Mouse (Mus musculus) regulatory T cell (primary cell): ENCODE results near the gene Atxn10.

Experiments used
- in situ Hi-C: fragments of 300-600 bp; cut with MboI, MseI; formaldehyde crosslinking; loops from one replicate; pipeline ENCODE4 v1.15.1; 2025; ENCODE audit warnings: high pct_unique_total_duplicates

The Atxn10 gene

GRCm38 (mm10) chr15:85401926-85402325 is 65.9 kb downstream of the Atxn10 start:
- in situ Hi-C loops = no loop called here

GRCm38 (mm10) chr15:85403256-85403731 is 67.2 kb downstream of the Atxn10 start:
- in situ Hi-C loops = no loop called here

DNA sequence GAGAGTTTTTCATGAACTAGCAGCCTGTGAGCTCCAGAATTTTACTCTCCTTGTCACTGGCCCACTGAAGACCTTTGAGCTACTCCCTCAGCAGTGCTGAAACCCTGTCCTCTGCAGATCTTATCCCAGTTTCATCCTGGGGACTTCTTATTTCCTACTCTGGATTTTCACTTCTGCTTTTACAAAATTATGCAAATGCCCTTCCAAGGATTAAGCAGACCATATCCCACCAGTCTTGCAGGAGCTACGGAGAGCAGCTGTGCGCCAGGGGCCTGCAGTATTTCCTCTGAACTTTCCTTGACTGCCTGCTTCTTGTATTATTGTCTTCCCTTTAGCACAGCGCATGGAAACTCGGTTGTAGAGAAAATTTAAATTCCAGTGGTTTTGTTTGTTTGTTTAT is 68.7 kb downstream of the Atxn10 start:
- in situ Hi-C loops = no loop called here

- in situ Hi-C loops = no loop called here
Measured at GRCm38 (mm10) chr15:85405567-85405966, 69.5 kb downstream of the Atxn10 start.

DNA sequence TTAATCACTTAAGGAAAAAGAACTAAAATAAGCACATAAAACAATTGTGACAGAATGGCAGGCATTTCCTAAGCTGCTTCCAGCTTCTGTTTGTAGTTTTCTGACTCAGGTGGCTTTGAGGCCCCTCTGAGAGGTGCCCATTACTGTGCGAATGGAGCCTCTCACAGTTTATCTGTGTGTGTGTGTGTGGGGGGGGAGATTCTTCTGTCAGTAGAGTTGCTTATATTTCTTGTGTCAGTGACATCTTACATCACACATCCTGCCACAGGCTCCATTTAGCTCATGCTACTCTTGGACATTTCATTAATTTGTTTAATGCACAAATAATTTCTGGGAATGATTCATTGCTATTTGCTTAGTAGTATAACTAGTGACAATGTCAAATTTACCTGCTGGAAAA is 70.8 kb downstream of the Atxn10 start:
- in situ Hi-C loops = no loop called here

DNA sequence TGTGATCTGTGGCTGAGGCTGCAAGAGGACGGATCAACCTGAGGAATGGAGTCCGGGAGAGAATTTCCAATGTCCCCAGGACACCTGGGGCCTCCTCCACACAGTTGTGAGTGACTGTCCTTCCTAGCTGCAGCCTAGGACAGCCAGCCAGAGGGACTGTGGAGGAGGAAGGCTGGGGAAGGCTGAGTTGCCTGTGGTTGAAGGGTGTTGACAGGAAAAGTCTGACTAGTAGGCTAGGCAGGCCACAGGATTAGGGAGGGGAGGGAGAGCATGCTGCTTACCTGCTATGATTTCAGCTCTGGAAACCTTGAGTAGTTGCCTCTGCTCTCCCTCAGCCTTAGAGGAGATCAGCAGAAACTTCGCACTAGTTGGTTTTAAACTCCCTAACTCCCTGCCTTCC is 71.3 kb downstream of the Atxn10 start:
- in situ Hi-C loops = no loop called here

- in situ Hi-C loops = no loop called here
Measured at GRCm38 (mm10) chr15:85408790-85409189, 72.7 kb downstream of the Atxn10 start.

- in situ Hi-C loops = no loop called here
Measured at GRCm38 (mm10) chr15:85409245-85409783, 73.3 kb downstream of the Atxn10 start.

DNA sequence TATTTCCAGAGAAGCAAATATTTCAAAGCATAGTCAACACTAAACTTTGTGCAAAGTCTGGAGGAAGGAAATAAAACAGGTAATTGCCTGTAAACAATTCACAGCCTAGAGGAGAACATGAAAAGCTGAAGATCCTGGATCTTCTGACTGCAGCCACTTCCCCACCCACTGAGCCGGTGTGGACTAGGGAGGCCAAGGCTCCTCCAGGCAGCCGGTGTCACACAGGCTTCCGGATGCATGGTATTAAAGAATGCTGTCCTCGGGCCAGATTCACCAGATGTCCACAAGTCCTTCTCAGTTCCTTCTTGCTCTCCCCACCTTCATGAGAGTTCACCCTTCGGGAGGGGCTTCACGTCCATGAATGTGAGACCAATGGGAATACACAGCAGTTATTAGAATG is 73.8 kb downstream of the Atxn10 start:
- in situ Hi-C loops = no loop called here

- in situ Hi-C loops = no loop called here
Measured at GRCm38 (mm10) chr15:85414620-85415019, 78.6 kb downstream of the Atxn10 start.

DNA sequence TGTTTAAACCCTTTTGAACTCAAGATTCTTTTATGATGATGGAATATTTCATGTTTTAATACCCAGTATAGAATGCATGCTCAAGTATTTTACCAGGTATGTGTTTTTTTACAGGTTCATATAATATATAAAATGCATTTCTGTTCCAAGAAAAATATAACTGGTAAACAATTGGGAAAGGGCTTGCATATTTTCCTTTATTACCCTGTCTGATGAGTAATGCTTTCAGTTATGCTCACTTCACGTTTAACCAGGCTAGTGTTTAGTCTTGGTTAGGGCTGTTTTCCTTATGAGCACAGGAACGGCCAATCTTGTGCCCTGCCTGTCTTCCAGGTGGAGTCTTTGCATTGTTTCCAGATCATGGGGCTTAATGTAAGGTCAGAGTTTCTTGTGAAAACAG is 84.6 kb downstream of the Atxn10 start:
- in situ Hi-C loops = no loop called here

DNA sequence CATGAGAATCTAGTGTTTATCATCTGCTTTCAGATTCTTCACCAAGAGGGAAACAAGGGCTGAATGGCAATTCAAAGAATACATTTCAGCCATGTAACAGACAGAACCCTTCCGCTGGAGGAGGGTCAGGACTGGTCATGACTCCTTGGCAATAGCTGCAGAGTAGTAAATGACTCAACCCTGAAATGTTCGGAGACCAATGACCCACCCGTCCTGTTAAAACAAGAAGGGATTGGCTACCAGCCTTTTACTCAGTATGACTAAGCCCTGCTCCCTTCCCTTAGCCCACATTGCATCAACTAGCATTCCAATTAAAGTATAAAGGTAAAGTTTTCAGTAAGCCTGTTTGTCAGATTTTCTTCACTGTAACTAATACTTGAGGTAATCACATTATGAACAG is 88.2 kb downstream of the Atxn10 start:
- in situ Hi-C loops = no loop called here

GRCm38 (mm10) chr15:85428140-85428539 is 92.1 kb downstream of the Atxn10 start:
- in situ Hi-C loops = no loop called here

GRCm38 (mm10) chr15:85442568-85442967 is 106.5 kb downstream of the Atxn10 start:
- in situ Hi-C loops = no loop called here

DNA sequence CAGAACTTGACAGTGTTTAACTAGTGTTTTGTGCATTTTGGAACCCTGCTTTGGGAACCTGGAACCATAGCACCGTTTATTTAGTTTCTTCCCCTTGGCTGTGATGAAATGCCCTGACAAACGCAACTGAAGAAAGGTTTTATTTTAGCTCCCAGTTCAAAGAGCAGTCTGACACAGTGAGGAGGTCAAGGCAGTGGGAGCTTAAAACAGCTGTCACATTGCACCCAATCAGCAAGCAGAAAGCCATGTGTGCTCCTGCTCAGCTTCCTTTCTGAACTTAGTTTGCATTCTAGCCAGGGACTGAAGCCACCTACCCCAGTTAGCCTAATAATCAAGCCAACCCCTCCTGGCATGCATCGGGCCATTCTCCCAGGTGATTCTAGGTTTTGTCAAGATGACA is 110.6 kb downstream of the Atxn10 start:
- in situ Hi-C loops = no loop called here

- in situ Hi-C loops = no loop called here
Measured at GRCm38 (mm10) chr15:85456891-85457290, 120.8 kb downstream of the Atxn10 start.

DNA sequence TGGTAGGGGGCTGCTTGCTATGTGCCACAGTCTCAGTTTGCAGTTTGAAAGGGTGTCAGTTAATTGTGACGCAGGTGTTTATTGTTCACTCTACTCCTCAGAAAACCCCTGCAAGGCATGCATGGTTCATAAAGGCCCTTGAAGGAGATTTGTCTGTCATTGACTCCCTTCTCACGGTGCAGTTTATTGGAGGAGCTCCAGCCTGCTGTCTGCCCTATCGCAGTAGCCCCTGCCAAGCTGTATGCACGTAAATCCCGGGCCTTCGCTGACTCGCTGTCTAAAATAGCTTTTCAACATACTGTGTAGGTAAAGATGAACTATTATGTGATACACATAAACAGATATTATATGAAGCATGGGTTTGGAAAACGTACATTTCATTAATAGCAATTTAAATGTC is 121.8 kb downstream of the Atxn10 start:
- in situ Hi-C loops = no loop called here

- in situ Hi-C loops = no loop called here
Measured at GRCm38 (mm10) chr15:85458631-85459082, 122.6 kb downstream of the Atxn10 start.

GRCm38 (mm10) chr15:85461541-85461940 is 125.5 kb downstream of the Atxn10 start:
- in situ Hi-C loops = no loop called here

- in situ Hi-C loops = no loop called here
Measured at GRCm38 (mm10) chr15:85462138-85462537, 126.1 kb downstream of the Atxn10 start.

DNA sequence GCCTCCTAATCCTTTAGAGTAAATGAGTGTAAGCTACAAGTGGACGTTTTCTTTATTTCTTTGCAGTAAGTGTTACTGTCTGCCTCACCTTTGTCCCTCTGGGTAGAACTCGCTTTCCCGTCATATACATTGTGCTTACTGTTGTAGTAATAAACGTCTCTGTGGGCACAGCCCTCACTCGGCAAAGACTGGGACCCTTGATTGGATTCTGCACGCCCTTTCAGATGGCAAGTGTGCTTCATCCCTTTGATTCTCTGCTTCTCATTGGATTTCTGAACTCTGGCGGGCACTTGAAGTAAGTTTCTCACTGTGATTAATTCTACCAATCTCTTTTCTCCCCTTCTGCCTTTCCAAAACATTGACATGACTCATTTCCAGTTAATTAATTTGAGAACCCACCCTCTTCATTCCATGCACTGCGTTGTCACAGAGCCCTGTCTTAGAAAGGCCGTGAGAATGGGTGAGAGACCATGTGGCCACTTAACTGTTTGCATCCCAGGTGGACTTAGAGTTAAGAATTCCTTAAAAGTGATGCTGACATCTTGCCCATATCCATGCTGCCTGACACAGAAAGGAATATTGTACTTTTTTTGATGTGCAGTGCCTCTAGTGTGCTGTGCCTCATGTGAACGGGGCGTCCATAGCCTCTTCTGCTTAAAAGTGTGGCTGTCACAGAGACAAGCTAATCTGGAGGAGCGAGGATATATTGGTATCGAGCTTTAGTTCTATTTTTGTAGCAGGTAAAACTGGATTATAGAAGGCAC is 127.2 kb downstream of the Atxn10 start:
- in situ Hi-C loops = no loop called here

DNA sequence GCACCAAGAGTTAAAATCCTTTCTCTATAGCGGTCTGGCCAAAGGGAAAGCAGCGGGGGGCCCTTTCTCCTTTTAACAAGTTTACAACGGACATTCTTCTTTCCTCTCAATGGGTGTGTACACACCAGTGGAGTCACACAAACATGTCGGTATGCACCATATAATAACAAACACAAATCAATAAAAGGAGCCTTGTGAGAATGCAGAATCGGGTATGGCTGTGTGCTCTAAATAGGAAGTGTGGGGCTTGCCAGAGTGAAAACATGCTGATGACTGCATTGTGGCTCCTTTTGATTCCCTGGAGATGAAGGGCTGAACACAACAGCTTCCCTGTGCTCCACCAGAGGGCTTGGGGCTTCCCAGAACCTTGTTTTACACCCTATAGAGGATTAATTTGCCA is 128.1 kb downstream of the Atxn10 start:
- in situ Hi-C loops = no loop called here

DNA sequence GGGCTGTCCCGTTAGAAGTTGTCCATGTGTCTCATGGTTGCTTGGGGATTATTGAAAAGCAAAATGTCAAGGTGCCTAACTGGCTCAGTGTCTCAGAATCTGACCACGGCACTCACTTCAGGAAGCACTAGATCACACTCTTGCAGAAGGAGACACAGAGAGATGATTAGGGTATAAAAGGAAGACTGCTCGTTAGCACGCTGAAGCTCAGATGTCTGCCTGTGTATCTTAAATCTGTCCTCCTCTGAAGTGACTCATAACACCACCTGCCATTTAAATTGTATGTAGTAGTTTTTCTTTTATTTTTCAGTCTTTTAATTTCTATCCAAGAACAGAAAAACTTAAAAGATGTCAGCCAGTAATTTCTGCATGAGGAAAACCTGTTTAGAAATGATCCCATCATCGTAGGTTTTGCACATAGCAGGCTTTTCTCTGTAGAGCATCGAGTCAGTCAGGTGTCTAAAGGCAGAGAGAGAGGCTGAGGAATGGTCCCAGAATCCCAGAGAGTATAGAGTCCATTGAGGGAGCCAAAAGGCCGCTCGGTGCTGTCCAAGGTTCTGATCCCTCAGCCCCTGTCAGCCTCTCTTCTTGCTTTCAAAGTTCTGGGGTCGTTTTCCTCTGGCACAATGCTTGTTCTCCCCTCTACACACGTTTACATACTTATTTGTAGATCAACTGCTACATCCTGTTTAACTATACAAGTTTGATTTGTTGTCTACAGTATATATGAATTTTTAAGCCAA is 128.9 kb downstream of the Atxn10 start:
- in situ Hi-C loops = no loop called here
